Mouse (Mus musculus) effector memory CD4-positive, alpha-beta T cell, adult 5 months (primary cell): Measurements from ENCODE around the gene Zfp384. TPM values are rescaled to one million over a fixed set of nuclear protein-coding genes. Genes with fewer than 3 reads are reported as not detected.

ENCODE experiments used
- polyA plus RNA-seq: library from polyadenylated mRNA; unstranded; fragments of 100-300 nt; shearing (Covaris generic); gene quantifications from one replicate; pipeline ENCODE4 v1.2.1, GENCODE M21; 2017

Zfp384 gene
- polyA plus RNA-seq: 60.2 TPM

DNA sequence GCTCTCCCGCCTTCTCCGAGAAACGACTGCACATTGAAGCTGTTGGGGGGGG lies at the start of gene Zfp384:
Gene Zfp384, plus strand, starts transcription at position 17 of the 52 bp plus-strand sequence.

GRCm38 (mm10) chr6:124965088-124965719 lies 43.7 kb upstream of the Zfp384 start, which contains the start of gene Cops7a:
Gene Cops7a (minus strand): TSS chr6:124965538.

DNA sequence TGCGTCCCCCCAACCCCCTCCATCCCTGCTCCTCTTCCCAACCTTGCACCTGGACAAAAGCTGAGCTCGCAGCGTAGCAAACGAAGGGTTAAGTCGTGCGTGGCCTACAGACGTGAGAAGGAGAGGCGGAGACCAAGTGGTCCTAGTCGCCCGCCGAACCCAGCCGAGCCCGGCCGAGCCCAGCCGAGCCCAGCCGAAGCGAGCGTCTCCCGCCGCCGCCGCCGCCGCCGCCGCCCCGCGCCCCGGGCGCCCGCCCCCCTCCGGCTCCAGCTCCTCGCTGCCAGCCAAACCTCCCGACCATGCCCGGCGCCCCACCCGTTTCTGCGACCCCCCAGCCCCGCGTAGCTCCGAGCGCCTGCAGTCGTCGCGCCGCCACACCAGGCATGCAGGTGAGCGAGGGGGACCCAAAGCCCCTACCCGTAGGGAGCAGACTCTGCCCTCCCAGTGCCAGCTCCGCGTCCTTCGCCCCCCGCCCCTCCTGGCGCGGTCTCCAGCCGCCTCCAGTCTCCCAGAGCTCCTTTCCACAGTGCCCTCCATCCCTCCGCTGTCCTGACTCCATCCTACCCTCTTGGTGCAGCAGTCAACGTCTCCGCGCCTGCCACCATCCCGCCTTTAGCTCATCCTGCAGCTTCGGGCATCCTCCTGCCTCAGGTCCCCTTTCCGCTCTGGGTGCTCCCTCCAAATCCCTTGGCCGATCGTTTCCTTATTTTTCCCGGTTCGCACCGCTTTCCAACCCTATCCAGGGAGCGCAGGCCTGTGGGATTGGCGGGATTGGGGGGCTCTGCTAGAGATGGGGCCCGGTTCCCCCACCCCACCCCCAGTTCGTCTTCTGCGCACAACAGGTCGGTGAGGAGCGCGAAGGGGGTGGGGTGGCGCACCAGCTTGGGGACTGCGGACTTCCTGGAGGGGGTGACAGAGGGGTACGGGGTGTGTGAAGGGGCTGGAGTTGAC lies 12.1 kb upstream of the Zfp384 start, which contains the start of gene Pianp:
Gene Pianp, plus strand, starts transcription at position 144 of the 951 bp plus-strand sequence.

DNA sequence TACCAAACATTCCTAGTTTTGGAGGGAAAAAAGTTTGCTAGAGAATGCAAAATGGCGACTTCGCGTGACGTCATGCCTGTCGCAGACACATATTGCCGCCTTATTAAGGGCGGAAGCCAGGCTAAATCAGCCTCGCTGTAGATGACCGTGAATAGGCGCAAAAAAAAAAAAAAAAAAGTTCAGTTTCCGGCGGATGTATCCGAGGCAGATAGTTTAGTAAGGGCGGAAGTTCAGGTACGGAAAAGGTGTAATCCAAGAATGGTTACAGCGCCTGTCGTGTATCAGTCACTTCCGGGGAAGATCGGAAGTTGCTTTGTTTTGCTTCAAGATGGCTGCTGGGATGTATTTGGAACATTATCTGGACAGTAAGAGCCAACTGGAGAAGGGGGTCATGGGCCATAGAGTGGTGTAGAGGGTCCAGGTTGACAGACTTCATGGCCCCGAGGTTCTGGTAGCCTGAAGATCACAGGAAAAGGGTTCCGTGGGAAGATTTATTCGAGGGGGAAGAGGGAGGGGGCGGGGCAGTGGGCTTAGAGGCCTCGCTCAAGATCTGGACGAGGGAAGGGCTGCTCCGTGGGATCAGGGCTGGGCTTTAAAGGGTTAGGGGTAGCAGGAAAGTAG lies 30.7 kb downstream of the Zfp384 start, which contains the start of gene Ing4:
Gene Ing4, plus strand, starts transcription at position 228 of the 621 bp plus-strand sequence.

GRCm38 (mm10) chr6:125049678-125050077 lies 40.7 kb downstream of the Zfp384 start, which contains the start of gene Acrbp:
Gene Acrbp (plus strand): TSS chr6:125049689.

DNA sequence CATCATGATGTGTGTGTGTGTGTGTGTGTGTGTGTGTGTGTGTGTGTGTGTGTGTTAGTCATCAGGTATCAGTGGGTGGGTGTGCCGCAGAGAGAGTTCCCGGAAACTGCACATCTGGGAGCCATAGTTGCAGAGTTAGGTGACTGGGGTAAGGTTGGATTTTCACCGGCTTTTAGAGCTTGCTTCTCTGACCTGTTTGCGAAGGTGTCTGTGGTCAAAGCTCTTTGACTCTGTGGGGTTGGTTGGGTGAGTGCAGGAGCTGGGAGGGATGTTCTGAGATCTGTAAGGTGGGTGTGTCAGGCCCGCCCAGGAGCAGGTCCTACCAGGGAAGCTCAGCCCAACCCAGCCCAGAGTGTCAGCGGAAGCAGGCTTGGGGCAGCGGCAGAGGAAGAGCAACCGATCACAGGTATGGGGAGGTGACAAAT lies 58.6 kb downstream of the Zfp384 start, which contains the start of gene Lpar5:
Gene Lpar5, plus strand, starts transcription at position 350 of the 425 bp plus-strand sequence.

Other genes starting within 250 kb of the Zfp384 start
- gene Eno2, start 239.5 kb upstream of the Zfp384 start, polyA plus RNA-seq: 4.5 TPM
- 3.9 TPM for gene Lrrc23, start 229.4 kb upstream of the Zfp384 start, polyA plus RNA-seq
- gene Spsb2, start 200.5 kb upstream of the Zfp384 start, polyA plus RNA-seq: 3.3 TPM
- gene Tpi1, start 194.8 kb upstream of the Zfp384 start, polyA plus RNA-seq: 109 TPM
- gene Usp5, start 179.7 kb upstream of the Zfp384 start, polyA plus RNA-seq: 69.3 TPM
- 2.5 TPM for gene Cdca3, start 179.6 kb upstream of the Zfp384 start, polyA plus RNA-seq
- not detected for gene Gnb3, start 168.9 kb upstream of the Zfp384 start, polyA plus RNA-seq
- not detected for gene P3h3, start 151.4 kb upstream of the Zfp384 start, polyA plus RNA-seq
- gene Gpr162, start 145.2 kb upstream of the Zfp384 start, polyA plus RNA-seq: not detected
- gene Cd4, start 120.9 kb upstream of the Zfp384 start, polyA plus RNA-seq: 653 TPM
- 0.87 TPM for gene Lag3, start 97.4 kb upstream of the Zfp384 start, polyA plus RNA-seq
- 4.7 TPM for gene Ptms, start 89.0 kb upstream of the Zfp384 start, polyA plus RNA-seq
- 116 TPM for gene Mlf2, start 77.8 kb upstream of the Zfp384 start, polyA plus RNA-seq
- gene Cops7a, start 43.6 kb upstream of the Zfp384 start, polyA plus RNA-seq: 39.3 TPM
- 0.96 TPM for gene Pianp, start 12.5 kb upstream of the Zfp384 start, polyA plus RNA-seq
- 54.7 TPM for gene Ing4, start 30.6 kb downstream of the Zfp384 start, polyA plus RNA-seq
- gene Acrbp, start 40.5 kb downstream of the Zfp384 start, polyA plus RNA-seq: 6.5 TPM
- 10.5 TPM for gene Lpar5, start 58.8 kb downstream of the Zfp384 start, polyA plus RNA-seq
- 52.2 TPM for gene Chd4, start 86.8 kb downstream of the Zfp384 start, polyA plus RNA-seq
- gene Nop2, start 122.8 kb downstream of the Zfp384 start, polyA plus RNA-seq: 26.2 TPM
- 17.8 TPM for gene Iffo1, start 136.1 kb downstream of the Zfp384 start, polyA plus RNA-seq
- gene Gapdh, start 157.3 kb downstream of the Zfp384 start, polyA plus RNA-seq: 398 TPM
- gene Ncapd2, start 182.6 kb downstream of the Zfp384 start, polyA plus RNA-seq: 19.4 TPM
- gene Mrpl51, start 182.7 kb downstream of the Zfp384 start, polyA plus RNA-seq: 47.7 TPM
- gene Vamp1, start 206.4 kb downstream of the Zfp384 start, polyA plus RNA-seq: 39.1 TPM
- 85.2 TPM for gene Tapbpl, start 222.7 kb downstream of the Zfp384 start, polyA plus RNA-seq
- 391 TPM for gene Cd27, start 227.9 kb downstream of the Zfp384 start, polyA plus RNA-seq